Comparison of ENCODE assay signal across 7 mouse cellular contexts in the genomic region with DNA sequence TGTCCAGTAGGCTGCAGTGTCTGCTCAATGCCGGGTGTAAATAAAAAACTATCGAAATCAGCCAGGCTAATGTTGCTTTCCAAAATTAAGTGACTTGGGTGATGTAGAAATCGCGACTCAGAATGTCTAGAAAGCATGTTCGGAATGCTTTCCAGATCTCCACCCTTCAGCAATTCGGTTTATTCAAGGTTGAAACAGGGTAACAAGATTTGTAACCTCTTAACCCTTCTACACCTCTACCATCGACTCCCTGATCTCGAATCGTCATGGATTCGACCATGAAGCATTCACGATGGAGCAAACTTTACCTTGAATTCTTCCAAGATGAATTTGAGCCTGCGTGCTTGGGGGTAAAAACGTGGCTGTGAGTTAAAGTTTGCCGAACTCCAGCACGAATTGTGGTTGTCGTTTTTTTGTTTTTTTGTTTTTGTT. TPM values are rescaled to one million over a fixed set of nuclear protein-coding genes. Genes with fewer than 3 reads are reported as not detected.
A peak's percentile ranks its signal among the peaks of the same experiment; 100 is the strongest.
DNase-seq lines count a peak whose midpoint lies in the region; ATAC-seq and TF ChIP-seq lines count a peak whose summit lies in the region.

No protein-coding gene starts in this region.

- peak; percentile 68 for DNase-seq in lung, postnatal 0 days (ENCODE audit: low spot score)
- DNase-seq in lung, postnatal 36 days: no peak
- no peak for DNase-seq in limb, embryonic 11.5 days (ENCODE audit: low spot score)
- DNase-seq in layer of hippocampus, postnatal 36 days: no peak

- peak overlapping the region; percentile 94 for H3K4me3 ChIP-seq in lung, postnatal 0 days (ENCODE audit: low read depth, low read length)
- H3K4me3 ChIP-seq in erythroblast, embryonic 14.5 days (replicated peaks): peak overlapping the region; percentile 88
- H3K4me3 ChIP-seq in limb, embryonic 11.5 days (ENCODE audit: low read depth, low read length): peak overlapping the region; percentile 98
- peak overlapping the region; percentile 69 for H3K4me3 ChIP-seq in neural tube, embryonic 15.5 days (replicated peaks)

- peak overlapping the region; percentile 98 for H3K27ac ChIP-seq in lung, postnatal 0 days (ENCODE audit: low read length)
- peak overlapping the region; percentile 85; the same call in 1 of the 2 replicates for H3K27ac ChIP-seq in limb, embryonic 11.5 days (replicated peaks; ENCODE audit: low read depth, low read length)
- peak overlapping the region; percentile 88 for H3K27ac ChIP-seq in neural tube, embryonic 15.5 days (replicated peaks)

- TF ChIP-seq CTCF in lung, postnatal 0 days (IDR thresholded peaks at IDR 0.05): peak; percentile 49; the same call in 1 of the 2 replicates

- 2% methylated on average over 16 of the region's 16 CpGs for WGBS in lung, postnatal 0 days
- WGBS in limb, embryonic 11.5 days: 2% methylated on average over 16 of the region's 16 CpGs
- WGBS in neural tube, embryonic 15.5 days: 4% methylated on average over 16 of the region's 16 CpGs

- peak overlapping the region; percentile 69 for H3K4me2 ChIP-seq in lung, postnatal 0 days (replicated peaks; ENCODE audit: low read depth, low read length)
- H3K4me2 ChIP-seq in limb, embryonic 11.5 days (ENCODE audit: low read depth, severe bottlenecking): peak overlapping the region; percentile 67
- peak overlapping the region; percentile 81 for H3K4me2 ChIP-seq in neural tube, embryonic 15.5 days

- peak overlapping the region; percentile 94 for H3K9ac ChIP-seq in lung, postnatal 0 days (replicated peaks; ENCODE audit: low read depth)
- peak overlapping the region; percentile 98 for H3K9ac ChIP-seq in limb, embryonic 11.5 days (ENCODE audit: low read length)
- H3K9ac ChIP-seq in neural tube, embryonic 15.5 days (replicated peaks): peak overlapping the region; percentile 75

- no peaks in the 10 kb centered on the region for H3K9me3 ChIP-seq in lung, postnatal 0 days (ENCODE audit: low read length)
- H3K9me3 ChIP-seq in erythroblast, embryonic 14.5 days (ENCODE audit: control insufficient read depth, low read length): no peaks in the 10 kb centered on the region
- no peaks in the 10 kb centered on the region for H3K9me3 ChIP-seq in limb, embryonic 11.5 days (ENCODE audit: control insufficient read depth, low read length)
- H3K9me3 ChIP-seq in neural tube, embryonic 15.5 days (replicated peaks): no peaks in the 10 kb centered on the region

- H3K36me3 ChIP-seq in lung, postnatal 0 days (ENCODE audit: insufficient read depth, low read length): peaks cover 7% of the 10 kb centered on the region
- H3K36me3 ChIP-seq in erythroblast, embryonic 14.5 days (ENCODE audit: control insufficient read depth): peaks cover 39% of the 10 kb centered on the region
- H3K36me3 ChIP-seq in limb, embryonic 11.5 days (ENCODE audit: control insufficient read depth, insufficient read depth, low read length): no peaks in the 10 kb centered on the region; the same call in 1 of the 2 replicates
- peaks cover 12% of the 10 kb centered on the region for H3K36me3 ChIP-seq in neural tube, embryonic 15.5 days

- ATAC-seq in lung, postnatal 0 days: no peak
- ATAC-seq in limb, embryonic 11.5 days (ENCODE audit: insufficient number of reproducible peaks, low FRiP score, low TSS enrichment, low read depth): no peak
- ATAC-seq in neural tube, embryonic 15.5 days (ENCODE audit: low FRiP score): peak; percentile 7
- ATAC-seq in monocyte, adult 5-6 weeks (replicated peaks; ENCODE audit: insufficient number of reproducible peaks, low FRiP score, low TSS enrichment, poor library complexity, severe bottlenecking): no peak

- no peaks in the 10 kb centered on the region for H3K27me3 ChIP-seq in lung, postnatal 0 days (replicated peaks; ENCODE audit: insufficient read depth, low read length)
- no peaks in the 10 kb centered on the region for H3K27me3 ChIP-seq in erythroblast, embryonic 14.5 days (ENCODE audit: control insufficient read depth)
- no peaks in the 10 kb centered on the region for H3K27me3 ChIP-seq in limb, embryonic 11.5 days (ENCODE audit: control insufficient read depth, insufficient read depth, low read length)
- no peaks in the 10 kb centered on the region for H3K27me3 ChIP-seq in neural tube, embryonic 15.5 days (replicated peaks)

- no peak for TF ChIP-seq EP300 in lung, postnatal 0 days (IDR thresholded peaks at IDR 0.05)

- H3K4me1 ChIP-seq in lung, postnatal 0 days (ENCODE audit: insufficient read depth, low read depth, low read length): peaks cover 7% of the 10 kb centered on the region; the same call in 1 of the 2 replicates
- H3K4me1 ChIP-seq in erythroblast, embryonic 14.5 days (ENCODE audit: control insufficient read depth): peaks cover 19% of the 10 kb centered on the region
- 0 out of 2 replicates have a peak, but pooled peaks cover 6% of the 10 kb centered on the region for H3K4me1 ChIP-seq in limb, embryonic 11.5 days (ENCODE audit: control insufficient read depth, insufficient read depth, low read length)
- peaks cover 21% of the 10 kb centered on the region for H3K4me1 ChIP-seq in neural tube, embryonic 15.5 days

RNA-seq across cellular contexts. Expression of gene Btf3, which starts 0.5 kb away (rescaled TPM):
- polyA plus RNA-seq in lung, postnatal 0 days (2015; fragmentation: Nextera tagmentation; extraction: Ambion mirVana): 499 and 511 TPM in 2 replicates
- 12.9 and 15.8 TPM in 2 replicates for polyA plus RNA-seq in erythroblast, embryonic 14.5 days (2012)
- 812 and 826 TPM in 2 replicates for polyA plus RNA-seq in limb, embryonic 11.5 days (2014; fragmentation: Nextera tagmentation; extraction: Ambion mirVana)
- polyA plus RNA-seq in neural tube, embryonic 15.5 days (2015; fragmentation: Nextera tagmentation; extraction: Ambion mirVana): 481 and 531 TPM in 2 replicates
- total RNA-seq in monocyte, adult 5-6 weeks (2017): 890 to 909 TPM (median 904 TPM) in 3 replicates
- total RNA-seq in layer of hippocampus, postnatal 36 days (2021): 100 to 1,000 TPM; 187 to 191 TPM

RNA-seq across cellular contexts. Expression of gene Foxd1, which starts 36.8 kb away (rescaled TPM):
- polyA plus RNA-seq in lung, postnatal 0 days (2015; fragmentation: Nextera tagmentation; extraction: Ambion mirVana): 0.05 TPM in 2 replicates
- polyA plus RNA-seq in erythroblast, embryonic 14.5 days (2012): not detected in 2 replicates
- polyA plus RNA-seq in limb, embryonic 11.5 days (2014; fragmentation: Nextera tagmentation; extraction: Ambion mirVana): 0.05 and 0.07 TPM in 2 replicates
- polyA plus RNA-seq in neural tube, embryonic 15.5 days (2015; fragmentation: Nextera tagmentation; extraction: Ambion mirVana): 0.33 and 0.65 TPM in 2 replicates
- not detected in 3 replicates for total RNA-seq in monocyte, adult 5-6 weeks (2017)
- 1 to 10 TPM in 1 of 2 experiments, under 1 TPM in 1; 0.65 to 1.4 TPM for total RNA-seq in layer of hippocampus, postnatal 36 days (2021)

RNA-seq across cellular contexts. Expression of gene Gm21976, which starts 37.6 kb away (rescaled TPM):
- polyA plus RNA-seq in lung, postnatal 0 days (2015; fragmentation: Nextera tagmentation; extraction: Ambion mirVana): 0.38 TPM in 1 of 2 replicates, not detected in the other
- not detected in 2 replicates for polyA plus RNA-seq in erythroblast, embryonic 14.5 days (2012)
- not detected in 2 replicates for polyA plus RNA-seq in limb, embryonic 11.5 days (2014; fragmentation: Nextera tagmentation; extraction: Ambion mirVana)
- not detected in 2 replicates for polyA plus RNA-seq in neural tube, embryonic 15.5 days (2015; fragmentation: Nextera tagmentation; extraction: Ambion mirVana)
- 1.3 TPM in 1 of 3 replicates, not detected in the others for total RNA-seq in monocyte, adult 5-6 weeks (2017)
- total RNA-seq in layer of hippocampus, postnatal 36 days (2021): not detected

RNA-seq across cellular contexts. Expression of gene Ankra2, which starts 54.4 kb away (rescaled TPM):
- 22.1 and 24.2 TPM in 2 replicates for polyA plus RNA-seq in lung, postnatal 0 days (2015; fragmentation: Nextera tagmentation; extraction: Ambion mirVana)
- polyA plus RNA-seq in erythroblast, embryonic 14.5 days (2012): 0.93 and 1.0 TPM in 2 replicates
- 17.3 and 18.4 TPM in 2 replicates for polyA plus RNA-seq in limb, embryonic 11.5 days (2014; fragmentation: Nextera tagmentation; extraction: Ambion mirVana)
- 55.7 and 71.9 TPM in 2 replicates for polyA plus RNA-seq in neural tube, embryonic 15.5 days (2015; fragmentation: Nextera tagmentation; extraction: Ambion mirVana)
- 38.3 to 47.0 TPM (median 45.0 TPM) in 3 replicates for total RNA-seq in monocyte, adult 5-6 weeks (2017)
- total RNA-seq in layer of hippocampus, postnatal 36 days (2021): 10 to 100 TPM; 48.0 to 51.0 TPM

RNA-seq across cellular contexts. Expression of gene Utp15, which starts 54.4 kb away (rescaled TPM):
- 8.4 and 8.7 TPM in 2 replicates for polyA plus RNA-seq in lung, postnatal 0 days (2015; fragmentation: Nextera tagmentation; extraction: Ambion mirVana)
- polyA plus RNA-seq in erythroblast, embryonic 14.5 days (2012): 0.05 and 0.23 TPM in 2 replicates
- 45.4 and 49.7 TPM in 2 replicates for polyA plus RNA-seq in limb, embryonic 11.5 days (2014; fragmentation: Nextera tagmentation; extraction: Ambion mirVana)
- polyA plus RNA-seq in neural tube, embryonic 15.5 days (2015; fragmentation: Nextera tagmentation; extraction: Ambion mirVana): 26.7 and 27.9 TPM in 2 replicates
- total RNA-seq in monocyte, adult 5-6 weeks (2017): 25.2 to 29.2 TPM (median 28.7 TPM) in 3 replicates
- total RNA-seq in layer of hippocampus, postnatal 36 days (2021): 10 to 100 TPM; 20.6 to 20.7 TPM

Comparison
In these comparisons a context has a peak if more than half of its experiments do, and no peak if none do; other contexts are left out.
1. RNA of gene Btf3, which starts 0.5 kb away (polyA plus RNA-seq): 812 to 826 TPM in limb, embryonic 11.5 days, 499 to 511 TPM in lung, postnatal 0 days and 481 to 531 TPM in neural tube, embryonic 15.5 days; 12.9 to 15.8 TPM in erythroblast, embryonic 14.5 days; every median in the first group is over 10 times any median in the second.
2. Peak in every context shown above with its lines, with median percentiles within 50 percentile points of each other: H3K27ac ChIP-seq, H3K4me2 ChIP-seq, H3K4me3 ChIP-seq and H3K9ac ChIP-seq.